Mouse (Mus musculus) intestine, postnatal 0 days (tissue): Measurements from ENCODE around the gene Mat2a. TPM values are rescaled to one million over a fixed set of nuclear protein-coding genes. Genes with fewer than 3 reads are reported as not detected.

ENCODE experiments used
- ATAC-seq: fragments of 200-750 bp; cut with Nextera tagmentation; 2 replicates; pipeline ENCODE4 v1.8.0; 2017; ENCODE audit warnings: mild to moderate bottlenecking, moderate TSS enrichment, moderate library complexity
- H3K27ac ChIP-seq: fragments of 300-500 bp; sonication (generic); 2 replicates; pipeline ENCODE4 v1.5.1; 2014; ENCODE audit warnings: mild to moderate bottlenecking, low read depth, low read length, moderate library complexity
- H3K27me3 ChIP-seq: fragments of 300-500 bp; sonication (generic); replicated peaks from 2 replicates; pipeline ENCODE4 v1.6.1; 2014; ENCODE audit warnings: low read length, mixed read lengths; ENCODE audit not compliant: control insufficient read depth, insufficient read depth
- H3K36me3 ChIP-seq: fragments of 300-500 bp; sonication (generic); 2 replicates; pipeline ENCODE4 v1.6.1; 2014; ENCODE audit warnings: mild to moderate bottlenecking, moderate library complexity; ENCODE audit not compliant: control insufficient read depth, insufficient read depth
- H3K4me1 ChIP-seq: fragments of 300-500 bp; sonication (generic); replicated peaks from 2 replicates; pipeline ENCODE4 v1.6.1; 2014; ENCODE audit warnings: antibody characterized with exemption, low read length, mixed read lengths; ENCODE audit not compliant: control insufficient read depth, insufficient read depth
- H3K4me2 ChIP-seq: fragments of 300-500 bp; sonication (generic); replicated peaks from 2 replicates; pipeline ENCODE4 v1.6.1; 2014; ENCODE audit warnings: low read depth, mild to moderate bottlenecking, moderate library complexity
- H3K4me3 ChIP-seq: fragments of 300-500 bp; sonication (generic); 2 replicates; pipeline ENCODE4 v1.5.1; 2014; ENCODE audit warnings: low read depth, low read length
- H3K9ac ChIP-seq: fragments of 300-500 bp; sonication (generic); 2 replicates; pipeline ENCODE4 v1.6.1; 2014; ENCODE audit warnings: mild to moderate bottlenecking, low read depth, low read length
- H3K9me3 ChIP-seq: fragments of 300-500 bp; sonication (generic); 2 replicates; pipeline ENCODE4 v1.6.1; 2016; ENCODE audit warnings: mixed run types; ENCODE audit not compliant: control insufficient read depth
- CTCF ChIP-seq: sonication (generic); IDR thresholded peaks from 2 replicates; pipeline ENCODE4 v1.5.1; 2016; ENCODE audit warnings: low read depth, mild to moderate bottlenecking, control low read depth, antibody characterized with exemption, moderate library complexity
- WGBS: fragments of 180-500 bp; shearing (Covaris S2); extraction: QIAGEN DNeasy Blood & Tissue Kit; methylation state at CpG from one replicate; pipeline ENCODE4 v1.1.7; 2014; 5-methylcytosine and 5-hydroxymethylcytosine counted together
- polyA plus RNA-seq: library from polyadenylated mRNA; unstranded; fragments of >200 nt; fragmentation: Nextera tagmentation; extraction: Ambion mirVana; gene quantifications from 2 replicates; pipeline ENCODE4 v1.2.1, GENCODE M21; 2015

Mat2a gene
- 120 and 128 TPM in 2 replicates for polyA plus RNA-seq

- Histone ChIP-seq H3K9me3 (no peaks in the 10 kb centered on the region), H3K4me2 (peak within 1 kb of the TSS; percentile 85), H3K9ac (peak within 1 kb of the TSS; percentile 96), H3K27ac (peak within 1 kb of the TSS; percentile 99), H3K4me1 (0 out of 2 replicates have a peak, but pooled peaks cover 2% of the 10 kb centered on the region), H3K27me3 (no peaks in the 10 kb centered on the region), H3K36me3 (peaks cover 23% of the 10 kb centered on the region), H3K4me3 (peak within 1 kb of the TSS; percentile 95)
- TF ChIP-seq CTCF: peak; percentile 88
- ATAC-seq: peak; percentile 90
- WGBS: under 1% methylated on average over 74 of the region's 77 CpGs
These were observed at the start of gene Mat2a for GRCm38 (mm10) chr6:72439355-72440185. Gene Mat2a, minus strand, starts transcription at chr6:72439558.

- Histone ChIP-seq H3K4me3 (no peak overlapping the region), H3K4me1 (no peaks in the 10 kb centered on the region), H3K4me2 (no peak overlapping the region), H3K36me3 (no peaks in the 10 kb centered on the region), H3K9me3 (no peaks in the 10 kb centered on the region), H3K27ac (no peak overlapping the region), H3K27me3 (no peaks in the 10 kb centered on the region), H3K9ac (no peak overlapping the region)
- TF ChIP-seq CTCF: no peak
- WGBS: 69% methylated on average over 3 of the region's 3 CpGs
- ATAC-seq: no peak
These were observed 49.5 kb upstream of the Mat2a start for GRCm38 (mm10) chr6:72488850-72489249.

GRCm38 (mm10) chr6:72487282-72487681, 47.9 kb upstream of the Mat2a start:
- WGBS: 59% methylated on average over 3 of the region's 3 CpGs
- no peak for ATAC-seq
- no peaks in the 10 kb centered on the region for H3K27me3 ChIP-seq

GRCm38 (mm10) chr6:72486307-72486706, 46.9 kb upstream of the Mat2a start:
- Histone ChIP-seq H3K36me3 (no peaks in the 10 kb centered on the region), H3K9ac (no peak overlapping the region), H3K27ac (no peak overlapping the region), H3K4me2 (no peak overlapping the region), H3K27me3 (no peaks in the 10 kb centered on the region), H3K9me3 (no peaks in the 10 kb centered on the region), H3K4me3 (no peak overlapping the region), H3K4me1 (no peaks in the 10 kb centered on the region)
- no peak for TF ChIP-seq CTCF
- no peak for ATAC-seq
- WGBS: 88% methylated on average over 6 of the region's 6 CpGs

More at GRCm38 (mm10) chr6:72487282-72487681, 47.9 kb upstream of the Mat2a start:
- Histone ChIP-seq H3K9ac (no peak overlapping the region), H3K27ac (no peak overlapping the region), H3K4me2 (no peak overlapping the region), H3K4me3 (no peak overlapping the region), H3K4me1 (no peaks in the 10 kb centered on the region), H3K36me3 (no peaks in the 10 kb centered on the region), H3K9me3 (no peaks in the 10 kb centered on the region)
- TF ChIP-seq CTCF: no peak

- Histone ChIP-seq H3K27ac (no peak overlapping the region), H3K4me1 (no peaks in the 10 kb centered on the region), H3K9ac (no peak overlapping the region), H3K36me3 (no peaks in the 10 kb centered on the region), H3K4me3 (no peak overlapping the region), H3K4me2 (no peak overlapping the region), H3K9me3 (no peaks in the 10 kb centered on the region), H3K27me3 (no peaks in the 10 kb centered on the region)
- no peak for TF ChIP-seq CTCF
- ATAC-seq: no peak
- WGBS: 52% methylated on average over 4 of the region's 4 CpGs
These were observed 45.5 kb upstream of the Mat2a start for GRCm38 (mm10) chr6:72484887-72485286.

GRCm38 (mm10) chr6:72482156-72482555, 42.8 kb upstream of the Mat2a start:
- no peaks in the 10 kb centered on the region for H3K36me3 ChIP-seq
- 71% methylated on average over 2 of the region's 2 CpGs for WGBS
- H3K4me1 ChIP-seq: no peaks in the 10 kb centered on the region
- no peaks in the 10 kb centered on the region for H3K27me3 ChIP-seq
- no peak overlapping the region for H3K27ac ChIP-seq
- H3K9ac ChIP-seq: no peak overlapping the region
- H3K9me3 ChIP-seq: no peaks in the 10 kb centered on the region
- no peak for TF ChIP-seq CTCF
- no peak for ATAC-seq
- H3K4me2 ChIP-seq: no peak overlapping the region
- no peak overlapping the region for H3K4me3 ChIP-seq
